Mouse (Mus musculus): Measurements from ENCODE around the gene Mt3. TPM values are rescaled to one million over a fixed set of nuclear protein-coding genes. Genes with fewer than 3 reads are reported as not detected.

The Mt3 gene
- polyA plus RNA-seq, 1 experiment = 1,778 TPM

- peak overlapping the region; percentile 68 for H3K4me3 ChIP-seq (ENCODE audit: insufficient read depth, low read length)
- TF ChIP-seq CTCF (IDR thresholded peaks at IDR 0.05; ENCODE audit: extremely low read depth, insufficient read depth, low read length) (no peak), POLR2A (IDR thresholded peaks at IDR 0.05; ENCODE audit: extremely low read depth, insufficient read depth, low read length) (no peak)
- no peak overlapping the region for H3K27ac ChIP-seq (ENCODE audit: insufficient read depth, low read length)
- no peaks in the 10 kb centered on the region; the same call in 1 of the 2 replicates for H3K4me1 ChIP-seq (ENCODE audit: control insufficient read depth, insufficient read depth, low read length)
Measured at GRCm38 (mm10) chr8:94180561-94180908, 28.1 kb downstream of the Mt3 start.

GRCm38 (mm10) chr8:94182055-94182929 lies 29.9 kb downstream of the Mt3 start:
- peak overlapping the region; percentile 10; the same call in 1 of the 2 replicates for H3K4me3 ChIP-seq (ENCODE audit: insufficient read depth, low read length)
- no peaks in the 10 kb centered on the region; the same call in 1 of the 2 replicates for H3K4me1 ChIP-seq (ENCODE audit: control insufficient read depth, insufficient read depth, low read length)
- no peak for TF ChIP-seq CTCF (IDR thresholded peaks at IDR 0.05; ENCODE audit: extremely low read depth, insufficient read depth, low read length)
- no peak for TF ChIP-seq POLR2A (IDR thresholded peaks at IDR 0.05; ENCODE audit: extremely low read depth, insufficient read depth, low read length)
- no peak overlapping the region for H3K27ac ChIP-seq (ENCODE audit: insufficient read depth, low read length)

GRCm38 (mm10) chr8:94183117-94183516 lies 30.7 kb downstream of the Mt3 start:
- H3K27ac ChIP-seq (ENCODE audit: insufficient read depth, low read length) = no peak overlapping the region; the same call in 1 of the 2 replicates
- TF ChIP-seq CTCF (IDR thresholded peaks at IDR 0.05; ENCODE audit: extremely low read depth, insufficient read depth, low read length) (0 out of 2 replicates have a peak, but pooled peaks have one; percentile 20), POLR2A (IDR thresholded peaks at IDR 0.05; ENCODE audit: extremely low read depth, insufficient read depth, low read length) (peak; percentile 36; the same call in 1 of the 2 replicates)
- H3K4me3 ChIP-seq (ENCODE audit: insufficient read depth, low read length) = peak overlapping the region; percentile 10
- H3K4me1 ChIP-seq (ENCODE audit: control insufficient read depth, insufficient read depth, low read length) = no peaks in the 10 kb centered on the region; the same call in 1 of the 2 replicates

GRCm38 (mm10) chr8:94184357-94184843 lies 32.0 kb downstream of the Mt3 start:
- H3K27ac ChIP-seq (ENCODE audit: insufficient read depth, low read length) = no peak overlapping the region
- H3K4me1 ChIP-seq (ENCODE audit: control insufficient read depth, insufficient read depth, low read length) = no peaks in the 10 kb centered on the region; the same call in 1 of the 2 replicates
- no peak for TF ChIP-seq POLR2A (IDR thresholded peaks at IDR 0.05; ENCODE audit: extremely low read depth, insufficient read depth, low read length)
- no peak for TF ChIP-seq CTCF (IDR thresholded peaks at IDR 0.05; ENCODE audit: extremely low read depth, insufficient read depth, low read length)
- H3K4me3 ChIP-seq (ENCODE audit: insufficient read depth, low read length) = no peak overlapping the region

GRCm38 (mm10) chr8:94185791-94186190 lies 33.4 kb downstream of the Mt3 start:
- TF ChIP-seq POLR2A (IDR thresholded peaks at IDR 0.05; ENCODE audit: extremely low read depth, insufficient read depth, low read length) = no peak
- H3K4me1 ChIP-seq (ENCODE audit: control insufficient read depth, insufficient read depth, low read length) = no peaks in the 10 kb centered on the region; the same call in 1 of the 2 replicates
- no peak overlapping the region for H3K27ac ChIP-seq (ENCODE audit: insufficient read depth, low read length)
- no peak overlapping the region for H3K4me3 ChIP-seq (ENCODE audit: insufficient read depth, low read length)

- no peak overlapping the region for H3K4me3 ChIP-seq (ENCODE audit: insufficient read depth, low read length)
- no peaks in the 10 kb centered on the region; the same call in 1 of the 2 replicates for H3K4me1 ChIP-seq (ENCODE audit: control insufficient read depth, insufficient read depth, low read length)
- TF ChIP-seq CTCF (IDR thresholded peaks at IDR 0.05; ENCODE audit: extremely low read depth, insufficient read depth, low read length) = peak; percentile 28; the same call in 1 of the 2 replicates
- TF ChIP-seq POLR2A (IDR thresholded peaks at IDR 0.05; ENCODE audit: extremely low read depth, insufficient read depth, low read length) = no peak
- H3K27ac ChIP-seq (ENCODE audit: insufficient read depth, low read length) = no peak overlapping the region
Measured at GRCm38 (mm10) chr8:94186542-94186941, 34.1 kb downstream of the Mt3 start.

- no peak overlapping the region for H3K4me3 ChIP-seq (ENCODE audit: insufficient read depth, low read length)
- TF ChIP-seq CTCF (IDR thresholded peaks at IDR 0.05; ENCODE audit: extremely low read depth, insufficient read depth, low read length) (no peak), POLR2A (IDR thresholded peaks at IDR 0.05; ENCODE audit: extremely low read depth, insufficient read depth, low read length) (no peak)
- no peaks in the 10 kb centered on the region; the same call in 1 of the 2 replicates for H3K4me1 ChIP-seq (ENCODE audit: control insufficient read depth, insufficient read depth, low read length)
- no peak overlapping the region for H3K27ac ChIP-seq (ENCODE audit: insufficient read depth, low read length)
Measured at GRCm38 (mm10) chr8:94187290-94188002, 35.0 kb downstream of the Mt3 start.

- Histone ChIP-seq H3K4me1 (ENCODE audit: control insufficient read depth, insufficient read depth, low read length) (no peaks in the 10 kb centered on the region), H3K4me3 (ENCODE audit: insufficient read depth, low read length) (no peak overlapping the region), H3K27ac (ENCODE audit: insufficient read depth, low read length) (peak overlapping the region; percentile 36)
- no peak for TF ChIP-seq POLR2A (IDR thresholded peaks at IDR 0.05; ENCODE audit: extremely low read depth, insufficient read depth, low read length)
- no peak for TF ChIP-seq CTCF (IDR thresholded peaks at IDR 0.05; ENCODE audit: extremely low read depth, insufficient read depth, low read length)
Measured at GRCm38 (mm10) chr8:94189275-94190031, 37.0 kb downstream of the Mt3 start.

Data from cortical plate, adult 2 months (tissue).